Mouse (Mus musculus) stomach, postnatal 0 days (tissue): ENCODE measurements around the gene Mbnl2.
A peak's percentile ranks its signal among the peaks of the same experiment; 100 is the strongest.

Source experiments
- CTCF ChIP-seq: IDR thresholded peaks from 2 replicates; pipeline ENCODE4 v1.5.1; 2016; ENCODE audit warnings: antibody characterized with exemption, low read depth, mild to moderate bottlenecking, moderate library complexity
- EP300 ChIP-seq: optimal IDR thresholded peaks from 2 replicates; pipeline ENCODE3; 2016; ENCODE audit warnings: antibody characterized with exemption

DNA sequence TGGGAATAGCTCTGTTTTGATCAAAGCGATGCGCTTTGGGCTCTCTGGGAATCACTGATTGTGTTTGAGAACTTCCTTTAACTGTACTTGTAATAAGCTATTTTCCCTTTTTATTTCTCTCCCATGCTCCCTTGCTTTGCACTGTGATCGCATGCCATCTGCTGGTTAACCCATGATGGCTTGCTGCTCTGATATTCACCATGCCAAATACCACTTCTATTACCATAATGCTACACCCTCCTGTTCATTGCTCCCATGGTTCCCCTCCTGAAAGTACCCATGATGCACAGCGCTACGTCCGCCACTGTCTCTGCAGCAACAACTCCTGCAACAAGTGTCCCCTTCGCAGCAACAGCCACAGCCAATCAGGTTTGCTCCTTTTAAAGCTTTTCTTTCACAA is 128.9 kb downstream of the Mbnl2 start:
- TF ChIP-seq CTCF: peak; percentile 40
- TF ChIP-seq EP300: no peak
